Mouse (Mus musculus) brain, embryonic 14.5 days (tissue): Measurements from ENCODE around the gene Fbxw15. TPM values are rescaled to one million over a fixed set of nuclear protein-coding genes. Genes with fewer than 3 reads are reported as not detected.
"Not testable (repeated sequence)": the region's sequence is repeated elsewhere in the genome, so short reads cannot be mapped to it uniquely, and the experiment has no call there.

ENCODE experiments used
- DNase-seq: peaks from one replicate; pipeline ENCODE4 v3.0.0-alpha.2; 2011; ENCODE audit warnings: low read depth
- CTCF ChIP-seq: fragments of 200-500 bp; IDR thresholded peaks from 2 replicates; pipeline ENCODE4 v1.5.1; 2012; ENCODE audit warnings: inconsistent platforms, mild to moderate bottlenecking, moderate library complexity, borderline replicate concordance; ENCODE audit not compliant: insufficient read depth, insufficient read length; ENCODE audit errors: extremely low read depth
- POLR2A ChIP-seq: fragments of 200-500 bp; IDR thresholded peaks from 2 replicates; pipeline ENCODE4 v1.6.1; 2012; ENCODE audit warnings: mild to moderate bottlenecking, inconsistent platforms, borderline replicate concordance; ENCODE audit not compliant: poor library complexity, insufficient read depth, insufficient read length, severe bottlenecking; ENCODE audit errors: extremely low read depth
- polyA plus RNA-seq: library from polyadenylated mRNA; depleted of rRNA; stranded (reverse); fragments of >200 nt; gene quantifications from 2 replicates; pipeline ENCODE4 v1.2.3, GENCODE M21; 2012; rRNA removed

The Fbxw15 gene
- polyA plus RNA-seq: 0.15 TPM in 1 of 2 replicates, not detected in the other

DNA sequence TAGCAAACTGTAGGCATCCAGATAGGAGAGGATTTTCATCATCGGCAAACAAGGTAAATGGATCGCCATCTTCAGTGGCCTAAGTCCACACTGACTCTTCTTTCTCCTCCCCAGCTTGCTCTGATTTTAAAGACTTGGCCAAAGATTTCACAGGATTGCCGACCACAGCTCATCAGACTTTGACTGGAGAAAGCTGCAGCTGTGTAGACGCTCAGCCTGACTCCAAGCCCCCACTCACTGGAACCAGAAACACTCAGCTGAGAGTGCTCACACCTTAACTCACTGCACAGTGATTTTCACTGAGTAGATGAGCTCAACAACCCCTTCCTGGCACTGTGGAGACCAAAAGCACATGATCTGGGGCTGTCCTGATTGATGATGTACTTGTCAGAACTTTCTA, at the start of gene Fbxw15:
TSS of gene Fbxw15 (minus strand) at position 101 of the 400 bp plus-strand sequence.
- DNase-seq: not testable (repeated sequence)

DNA sequence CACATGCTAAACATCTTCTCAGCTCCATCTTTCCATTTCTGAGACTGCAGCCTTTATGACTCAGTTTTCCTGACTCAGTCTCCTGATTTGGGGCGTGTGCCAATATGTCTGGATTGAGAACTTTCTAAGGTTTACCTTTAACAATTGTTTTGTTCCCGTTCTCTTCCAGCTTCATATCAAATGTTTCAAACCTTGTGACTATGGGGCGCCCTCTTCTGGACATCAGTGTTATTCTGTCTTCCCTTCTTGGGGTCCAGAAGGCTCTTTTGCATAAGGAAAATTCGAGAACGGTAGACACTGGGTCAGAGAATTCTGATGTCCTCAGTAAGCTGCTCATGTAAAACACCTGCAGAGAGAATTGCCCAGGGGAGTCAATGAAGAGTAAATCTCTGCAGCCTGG, 38.8 kb upstream of the Fbxw15 start:
- peak; percentile 39 for DNase-seq

DNA sequence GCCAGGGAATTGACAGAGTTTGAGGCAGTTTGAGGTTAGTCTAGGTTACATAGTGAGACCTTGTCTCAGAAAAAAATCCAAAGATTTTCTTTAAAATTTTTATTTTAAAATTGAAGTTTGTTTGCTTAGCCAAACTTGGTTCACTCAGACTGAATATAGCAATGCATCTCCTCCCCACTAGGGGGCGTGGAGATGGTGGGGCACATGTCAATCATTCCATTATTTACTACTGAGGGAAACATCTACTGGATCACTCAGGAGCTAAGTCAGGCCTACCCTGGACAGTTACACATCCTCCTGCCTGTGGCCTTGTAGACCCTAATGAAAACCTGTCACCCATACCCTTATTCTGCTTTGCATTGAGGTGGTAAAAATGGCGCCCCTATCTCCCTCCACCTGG, 34.1 kb upstream of the Fbxw15 start:
- DNase-seq: not testable (repeated sequence)

DNA sequence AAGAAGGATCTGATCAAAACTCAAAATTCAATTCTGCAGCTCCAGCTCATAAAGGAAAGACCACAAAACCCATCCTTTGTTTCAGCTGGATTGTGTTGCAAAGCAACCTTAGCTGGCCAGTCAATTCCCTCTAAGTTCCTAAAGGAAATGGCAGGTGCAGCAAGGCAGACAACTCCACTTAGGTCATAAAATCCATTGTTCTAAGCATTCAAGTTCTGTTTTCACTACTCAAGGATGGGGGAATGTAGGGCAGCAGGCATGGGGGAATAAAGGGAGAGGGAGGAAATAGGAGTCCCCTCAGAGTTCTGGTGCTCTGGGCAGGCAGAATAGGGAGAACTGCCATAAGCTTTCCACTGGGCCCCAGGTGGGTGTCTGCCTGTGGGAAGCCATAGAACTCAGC, 29.2 kb upstream of the Fbxw15 start:
- no peak for DNase-seq
- TF ChIP-seq POLR2A (no peak), CTCF (no peak)

DNA sequence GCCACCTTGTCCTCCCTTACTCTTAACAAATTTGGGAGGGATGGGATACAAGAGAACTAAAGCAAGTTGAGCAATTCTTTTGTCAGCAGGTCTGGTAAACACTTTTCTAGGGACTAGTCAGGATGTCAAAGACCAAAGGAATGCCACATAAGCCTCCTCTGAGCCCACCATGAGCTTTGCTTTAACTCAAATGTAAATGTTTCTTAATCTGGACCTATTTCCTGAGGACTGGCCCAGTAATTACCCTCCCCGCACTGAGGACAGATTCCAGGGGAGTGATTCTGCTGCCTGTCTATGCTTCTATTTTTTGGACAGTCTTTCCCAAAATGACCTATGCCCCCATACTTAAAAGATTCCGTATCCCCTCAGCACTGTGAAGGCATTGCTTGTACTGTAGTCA, 26.8 kb upstream of the Fbxw15 start:
- TF ChIP-seq POLR2A: no peak
- TF ChIP-seq CTCF: no peak
- DNase-seq: no peak

DNA sequence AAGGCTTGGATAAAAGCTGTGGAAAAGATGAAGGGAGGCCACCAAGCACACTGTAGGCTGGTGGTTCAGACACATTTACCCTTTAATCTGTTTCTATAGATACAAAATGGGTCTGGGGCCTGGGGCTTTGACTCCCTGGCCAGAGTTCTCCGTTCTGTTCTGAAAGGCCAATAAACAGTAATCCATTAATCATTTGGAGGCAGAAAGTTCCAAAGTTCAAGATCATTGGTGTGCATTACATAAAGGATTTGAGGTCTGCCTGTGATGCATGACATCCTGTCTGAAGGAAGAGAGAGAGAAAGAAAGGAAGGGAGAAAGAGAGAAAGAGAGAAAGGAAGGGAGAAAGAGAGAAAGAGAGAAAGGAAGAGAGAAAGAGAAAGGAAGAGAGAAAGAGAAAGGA, 2.5 kb downstream of the Fbxw15 start:
- no peak for DNase-seq
- TF ChIP-seq POLR2A (no peak), CTCF (no peak)

DNA sequence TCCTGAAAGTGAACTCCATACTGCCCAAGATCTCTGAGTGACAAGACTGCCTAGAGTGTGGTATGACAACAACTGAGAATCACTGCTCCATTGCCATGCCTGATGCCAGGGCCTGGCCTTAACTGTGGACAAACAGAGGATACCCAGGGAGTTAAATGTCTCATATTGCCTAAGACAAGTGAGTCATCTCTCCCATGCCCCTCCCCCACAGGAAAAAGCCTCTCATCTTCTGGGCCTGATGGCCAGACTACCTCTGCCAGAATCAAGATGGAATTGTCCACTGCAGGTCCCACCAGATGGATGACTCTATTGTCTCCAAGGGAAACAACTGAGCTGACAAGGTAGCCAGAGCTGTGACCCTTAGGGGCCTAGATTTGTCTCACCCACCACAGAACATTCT, 6.0 kb downstream of the Fbxw15 start:
- DNase-seq: not testable (repeated sequence)

DNA sequence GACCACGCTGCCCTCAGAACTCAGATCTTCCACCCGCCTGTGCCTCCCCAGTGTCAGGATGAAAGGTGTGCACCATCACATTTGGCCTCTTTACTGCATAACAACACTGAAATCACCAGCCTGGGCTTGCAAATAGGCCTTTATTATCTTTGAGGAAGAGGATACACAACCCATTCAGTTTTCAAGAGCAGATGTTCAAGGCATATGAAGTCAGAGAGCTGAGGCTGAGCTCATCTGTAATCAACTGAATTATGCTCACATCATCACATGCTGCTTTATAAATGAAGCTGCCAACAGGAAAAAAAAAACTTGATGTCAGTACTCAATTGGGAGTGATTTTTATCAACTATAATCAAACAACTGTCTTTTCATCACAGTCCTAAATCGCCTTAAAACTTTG, 15.6 kb downstream of the Fbxw15 start:
- TF ChIP-seq CTCF (no peak), POLR2A (no peak)
- DNase-seq: no peak

DNA sequence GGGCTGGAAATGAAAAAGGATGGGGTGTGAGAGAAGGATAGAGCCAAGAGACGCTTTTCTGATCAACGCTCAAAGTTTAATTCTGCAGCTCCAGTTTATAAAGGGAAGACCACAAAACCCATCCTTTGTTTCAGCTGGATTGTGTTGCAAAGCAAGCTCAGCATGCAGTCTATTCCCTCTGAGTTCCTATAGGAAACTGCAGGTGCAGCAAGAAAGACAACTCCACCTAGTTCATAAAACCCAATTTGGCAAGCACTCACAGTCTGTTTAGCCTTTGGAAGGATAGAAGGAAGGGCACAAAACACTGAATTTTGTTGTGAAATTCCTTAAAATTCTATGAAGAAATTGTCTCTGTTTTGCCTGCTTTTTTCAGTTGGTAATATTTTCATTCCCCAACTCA, 18.4 kb downstream of the Fbxw15 start:
- DNase-seq: not testable (repeated sequence)

DNA sequence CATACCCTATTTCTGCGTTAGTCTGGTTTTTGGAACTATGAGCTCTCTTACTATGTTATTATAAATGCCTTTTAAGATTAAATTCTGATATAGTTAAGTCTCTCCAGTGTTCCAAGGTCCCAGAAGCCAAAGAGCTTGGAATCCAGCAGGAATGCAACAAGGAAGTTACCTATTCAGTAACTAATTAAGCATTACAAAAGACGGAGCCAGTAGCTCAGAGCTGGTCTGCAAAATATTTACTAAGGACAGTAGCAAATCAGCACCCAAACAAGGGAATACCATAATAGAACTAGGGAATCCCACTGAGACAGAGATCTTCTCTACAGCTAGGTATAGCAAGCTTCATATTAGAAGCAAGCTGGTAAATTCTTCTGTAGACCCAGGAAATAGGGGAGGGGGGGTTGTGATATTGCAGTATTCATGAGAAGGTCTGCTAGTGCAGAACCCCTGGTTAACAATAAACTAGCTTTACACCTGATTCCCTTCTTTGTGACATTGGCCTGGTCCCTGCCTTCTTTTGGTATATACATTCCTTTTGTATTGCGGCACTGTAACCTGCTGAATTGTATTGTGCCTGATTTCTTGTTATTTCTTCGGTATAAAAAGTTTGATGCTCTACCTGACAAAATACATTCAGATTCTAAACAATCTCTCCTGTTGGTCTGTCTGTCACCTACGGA, 44.5 kb downstream of the Fbxw15 start:
- TF ChIP-seq POLR2A: no peak
- no peak for TF ChIP-seq CTCF
- no peak for DNase-seq

Other genes with a start within 250 kb of the Fbxw15 start
- not detected in 2 replicates for gene Fbxw28, start 228.6 kb downstream of the Fbxw15 start, polyA plus RNA-seq
- gene Fbxw22, start 164.0 kb downstream of the Fbxw15 start, polyA plus RNA-seq: not detected in 2 replicates
- not detected in 2 replicates for gene Fbxw16, start 119.1 kb downstream of the Fbxw15 start, polyA plus RNA-seq
- not detected in 2 replicates for gene Fbxw19, start 72.4 kb downstream of the Fbxw15 start, polyA plus RNA-seq
- gene Fbxw24, start 57.8 kb upstream of the Fbxw15 start, polyA plus RNA-seq: 0.09 and 0.12 TPM in 2 replicates
- gene Fbxw25, start 96.4 kb upstream of the Fbxw15 start, polyA plus RNA-seq: 0.04 TPM in 1 of 2 replicates, not detected in the other
- not detected in 2 replicates for gene Fbxw18, start 134.4 kb upstream of the Fbxw15 start, polyA plus RNA-seq
- gene Fbxw26, start 177.8 kb upstream of the Fbxw15 start, polyA plus RNA-seq: 0.05 TPM in 1 of 2 replicates, not detected in the other
- gene Fbxw27, start 222.4 kb upstream of the Fbxw15 start, polyA plus RNA-seq: 0.45 TPM in 1 of 2 replicates, not detected in the other
- not detected in 2 replicates for gene Spink8, start 244.0 kb upstream of the Fbxw15 start, polyA plus RNA-seq